Mouse (Mus musculus) erythroblast, embryonic 14.5 days (primary cell): ENCODE measurements around the gene Hes5.

Experiments used
- GATA1 ChIP-seq: IDR thresholded peaks from 2 replicates; pipeline ENCODE4 v1.6.1; 2012; ENCODE audit warnings: low read length, inconsistent platforms, mixed read lengths
- TAL1 ChIP-seq: IDR thresholded peaks from 3 replicates; pipeline ENCODE4 v1.6.1; 2012; ENCODE audit warnings: low read length, inconsistent platforms, mixed read lengths

GRCm38 (mm10) chr4:154960690-154961225 is at the start of gene Hes5:
- TF ChIP-seq TAL1 (no peak), GATA1 (no peak)
